Mouse (Mus musculus): ENCODE measurements around the gene Abcb8. TPM values are rescaled to one million over a fixed set of nuclear protein-coding genes. Genes with fewer than 3 reads are reported as not detected.

Gene Abcb8
- polyA plus RNA-seq, 1 experiment from 2014 or later: 52.7 TPM

- 2% methylated on average over 50 of the region's 66 CpGs for WGBS
- H3K9me3 ChIP-seq (ENCODE audit: control insufficient read depth, low read length): no peaks in the 10 kb centered on the region
- ATAC-seq (ENCODE audit: insufficient number of reproducible peaks, insufficient read depth, low FRiP score, low read depth): peak; percentile 64
- H3K27ac ChIP-seq (replicated peaks in 1 of 2; ENCODE audit: control insufficient read depth in 1 of 2, insufficient read depth in 1 of 2, low read depth in 2 of 2, low read length in 2 of 2): peak overlapping the region; percentile 88 to 92
- H3K4me1 ChIP-seq (ENCODE audit: control insufficient read depth in 2 of 2, insufficient read depth in 2 of 2, low read length in 2 of 2): peaks cover 21 to 42% of the 10 kb centered on the region in 2 experiments
- H3K4me2 ChIP-seq (ENCODE audit: low read length): peak overlapping the region; percentile 95
- H3K9ac ChIP-seq (ENCODE audit: low read length): peak overlapping the region; percentile 96
- H3K27me3 ChIP-seq (ENCODE audit: control insufficient read depth, insufficient read depth, low read length): no peaks in the 10 kb centered on the region
- H3K4me3 ChIP-seq (ENCODE audit: control insufficient read depth in 1 of 2, insufficient read depth in 1 of 2, low read depth in 1 of 2, low read length in 2 of 2): peak overlapping the region; percentile 79 to 88
- no peaks in the 10 kb centered on the region for H3K36me3 ChIP-seq (ENCODE audit: control insufficient read depth, insufficient read depth, low read length)
Observed at GRCm38 (mm10) chr5:24451264-24452029, 58.0 kb downstream of the Abcb8 start.

GRCm38 (mm10) chr5:24452030-24452690, 58.7 kb downstream of the Abcb8 start, which contains the start of gene Agap3:
Gene Agap3, plus strand, starts transcription at chr5:24452177.
- peak within 1 kb of the TSS; percentile 79 to 88 for H3K4me3 ChIP-seq (ENCODE audit: control insufficient read depth in 1 of 2, insufficient read depth in 1 of 2, low read depth in 1 of 2, low read length in 2 of 2)
- ATAC-seq (ENCODE audit: insufficient number of reproducible peaks, insufficient read depth, low FRiP score, low read depth): peak; percentile 1; the same call in 1 of the 2 replicates
- no peaks in the 10 kb centered on the region for H3K36me3 ChIP-seq (ENCODE audit: control insufficient read depth, insufficient read depth, low read length)
- no peaks in the 10 kb centered on the region for H3K9me3 ChIP-seq (ENCODE audit: control insufficient read depth, low read length)
- H3K9ac ChIP-seq (ENCODE audit: low read length): peak within 1 kb of the TSS; percentile 96
- peak within 1 kb of the TSS; percentile 88 to 92 for H3K27ac ChIP-seq (replicated peaks in 1 of 2; ENCODE audit: control insufficient read depth in 1 of 2, insufficient read depth in 1 of 2, low read depth in 2 of 2, low read length in 2 of 2)
- no peaks in the 10 kb centered on the region for H3K27me3 ChIP-seq (ENCODE audit: control insufficient read depth, insufficient read depth, low read length)
- under 1% methylated on average over 74 of the region's 85 CpGs for WGBS
- H3K4me1 ChIP-seq (ENCODE audit: control insufficient read depth in 2 of 2, insufficient read depth in 2 of 2, low read length in 2 of 2): peaks cover 21 to 42% of the 10 kb centered on the region in 2 experiments
- H3K4me2 ChIP-seq (ENCODE audit: low read length): peak within 1 kb of the TSS; percentile 95

- peak overlapping the region; percentile 79 to 88 for H3K4me3 ChIP-seq (ENCODE audit: control insufficient read depth in 1 of 2, insufficient read depth in 1 of 2, low read depth in 1 of 2, low read length in 2 of 2)
- H3K9me3 ChIP-seq (ENCODE audit: control insufficient read depth, low read length): no peaks in the 10 kb centered on the region
- peak overlapping the region; percentile 95 for H3K4me2 ChIP-seq (ENCODE audit: low read length)
- ATAC-seq (ENCODE audit: insufficient number of reproducible peaks, insufficient read depth, low FRiP score, low read depth): no peak
- peak overlapping the region; percentile 58 to 92; a peak in 3 of 4 replicates for H3K27ac ChIP-seq (replicated peaks in 1 of 2; ENCODE audit: control insufficient read depth in 1 of 2, insufficient read depth in 1 of 2, low read depth in 2 of 2, low read length in 2 of 2)
- peaks cover 20 to 39% of the 10 kb centered on the region in 2 experiments for H3K4me1 ChIP-seq (ENCODE audit: control insufficient read depth in 2 of 2, insufficient read depth in 2 of 2, low read length in 2 of 2)
- peaks cover 2% of the 10 kb centered on the region; the same call in 1 of the 2 replicates for H3K36me3 ChIP-seq (ENCODE audit: control insufficient read depth, insufficient read depth, low read length)
- H3K9ac ChIP-seq (ENCODE audit: low read length): peak overlapping the region; percentile 96
- no peaks in the 10 kb centered on the region for H3K27me3 ChIP-seq (ENCODE audit: control insufficient read depth, insufficient read depth, low read length)
- WGBS: 1% methylated on average over 29 of the region's 29 CpGs
Observed at GRCm38 (mm10) chr5:24452691-24453233, 59.3 kb downstream of the Abcb8 start.

DNA sequence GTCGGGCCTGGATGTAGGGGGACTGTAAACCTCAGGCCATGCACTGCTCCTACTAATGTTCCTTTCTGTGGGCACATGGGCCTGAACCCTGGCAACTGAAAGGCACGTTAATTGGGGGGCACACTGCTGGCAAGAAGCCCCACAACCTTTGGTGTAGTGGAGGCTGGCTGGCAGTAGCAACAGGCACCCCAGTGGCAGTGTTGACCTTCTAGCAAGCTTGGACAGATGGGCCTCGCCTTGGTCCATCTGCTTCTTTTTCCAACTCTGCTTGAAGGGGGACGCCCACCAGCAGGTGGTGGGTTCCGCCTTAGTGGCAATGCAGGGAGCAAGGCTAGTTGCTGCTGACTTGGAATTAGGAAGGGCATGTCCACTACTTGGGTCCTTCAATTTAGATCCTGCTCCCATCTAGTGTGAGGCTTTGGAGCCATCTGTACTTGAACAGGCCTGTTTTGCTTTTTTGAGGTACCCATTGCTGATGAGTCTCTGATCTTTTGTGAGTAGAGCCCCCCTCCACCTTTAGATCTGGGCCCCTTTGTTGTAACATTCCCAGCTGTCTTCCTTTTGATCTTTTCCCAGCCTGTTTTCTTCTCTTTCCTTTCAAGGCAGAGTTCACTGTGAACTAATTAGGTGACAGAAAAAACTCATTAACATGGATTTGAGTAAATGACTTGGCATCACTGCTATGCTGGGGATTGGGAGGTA, 60.0 kb downstream of the Abcb8 start:
- Histone ChIP-seq H3K36me3 (ENCODE audit: control insufficient read depth, insufficient read depth, low read length) (peaks cover 8% of the 10 kb centered on the region), H3K4me1 (ENCODE audit: control insufficient read depth in 2 of 2, insufficient read depth in 2 of 2, low read length in 2 of 2) (peaks cover 17 to 36% of the 10 kb centered on the region in 2 experiments), H3K9me3 (ENCODE audit: control insufficient read depth, low read length) (no peaks in the 10 kb centered on the region), H3K4me2 (ENCODE audit: low read length) (peak overlapping the region; percentile 95), H3K27ac (replicated peaks in 1 of 2; ENCODE audit: control insufficient read depth in 1 of 2, insufficient read depth in 1 of 2, low read depth in 2 of 2, low read length in 2 of 2) (peak overlapping the region in 1 of 2 experiments; percentile 92; a peak in 1 of 4 replicates), H3K4me3 (ENCODE audit: control insufficient read depth in 1 of 2, insufficient read depth in 1 of 2, low read depth in 1 of 2, low read length in 2 of 2) (peak overlapping the region; percentile 79 to 88), H3K27me3 (ENCODE audit: control insufficient read depth, insufficient read depth, low read length) (no peaks in the 10 kb centered on the region), H3K9ac (ENCODE audit: low read length) (peak overlapping the region; percentile 96)
- WGBS: 27% methylated on average over 5 of the region's 5 CpGs
- no peak for ATAC-seq (ENCODE audit: insufficient number of reproducible peaks, insufficient read depth, low FRiP score, low read depth)

DNA sequence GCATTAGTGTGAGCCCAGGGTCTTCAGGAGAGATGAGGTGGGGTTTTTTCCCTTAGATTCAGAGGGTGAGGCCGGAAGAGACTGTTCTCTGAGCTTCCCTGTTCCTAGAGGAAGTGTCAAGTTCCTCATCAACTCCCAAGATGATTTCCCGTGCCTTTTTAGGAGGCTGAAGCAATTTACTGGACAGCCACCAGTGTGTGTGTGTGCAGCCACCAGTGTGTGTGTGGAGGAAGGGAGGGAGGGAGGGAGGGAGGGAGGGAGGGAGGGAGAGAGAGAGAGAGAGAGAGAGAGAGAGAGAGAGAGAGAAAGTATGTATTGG, 60.5 kb downstream of the Abcb8 start:
- Histone ChIP-seq H3K27ac (replicated peaks in 1 of 2; ENCODE audit: control insufficient read depth in 1 of 2, insufficient read depth in 1 of 2, low read depth in 2 of 2, low read length in 2 of 2) (peak overlapping the region in 1 of 2 experiments; percentile 92; a peak in 1 of 4 replicates), H3K4me2 (ENCODE audit: low read length) (peak overlapping the region; percentile 95), H3K9ac (ENCODE audit: low read length) (peak overlapping the region; percentile 96), H3K9me3 (ENCODE audit: control insufficient read depth, low read length) (no peaks in the 10 kb centered on the region), H3K4me3 (ENCODE audit: control insufficient read depth in 1 of 2, insufficient read depth in 1 of 2, low read depth in 1 of 2, low read length in 2 of 2) (peak overlapping the region in 1 of 2 experiments; percentile 88; a peak in 1 of 4 replicates), H3K4me1 (ENCODE audit: control insufficient read depth in 2 of 2, insufficient read depth in 2 of 2, low read length in 2 of 2) (peaks cover 17 to 36% of the 10 kb centered on the region in 2 experiments), H3K27me3 (ENCODE audit: control insufficient read depth, insufficient read depth, low read length) (no peaks in the 10 kb centered on the region), H3K36me3 (ENCODE audit: control insufficient read depth, insufficient read depth, low read length) (peaks cover 9% of the 10 kb centered on the region)
- ATAC-seq (ENCODE audit: insufficient number of reproducible peaks, insufficient read depth, low FRiP score, low read depth): no peak
- WGBS: 37% methylated on average over 2 of the region's 2 CpGs

DNA sequence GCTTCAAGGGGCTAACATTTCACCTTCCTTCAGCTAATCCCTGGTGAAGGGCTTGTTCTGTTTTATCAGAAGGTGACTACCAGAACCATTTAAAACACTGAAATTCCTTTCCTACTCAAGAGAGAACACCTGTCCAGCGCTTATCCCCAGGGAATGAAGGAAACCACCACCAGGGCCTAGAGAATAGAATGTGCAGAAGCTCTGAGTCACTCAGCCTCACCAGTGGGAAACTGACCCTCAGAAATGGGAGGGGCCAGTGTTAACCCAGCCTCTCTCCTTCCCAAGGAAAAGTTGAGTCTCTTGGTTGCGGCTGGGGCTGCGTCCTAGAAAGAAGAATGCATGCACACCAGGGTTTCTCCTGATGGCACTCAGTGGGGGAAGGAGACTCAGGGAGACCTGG, 61.6 kb downstream of the Abcb8 start:
- no peak for ATAC-seq (ENCODE audit: insufficient number of reproducible peaks, insufficient read depth, low FRiP score, low read depth)
- H3K4me1 ChIP-seq (ENCODE audit: control insufficient read depth in 2 of 2, insufficient read depth in 2 of 2, low read length in 2 of 2): peaks cover 17 to 36% of the 10 kb centered on the region in 2 experiments
- H3K9ac ChIP-seq (ENCODE audit: low read length): peak overlapping the region; percentile 36; the same call in 1 of the 2 replicates
- H3K27me3 ChIP-seq (ENCODE audit: control insufficient read depth, insufficient read depth, low read length): no peaks in the 10 kb centered on the region
- H3K4me3 ChIP-seq (ENCODE audit: control insufficient read depth in 1 of 2, insufficient read depth in 1 of 2, low read depth in 1 of 2, low read length in 2 of 2): no peak overlapping the region
- H3K4me2 ChIP-seq (ENCODE audit: low read length): peak overlapping the region; percentile 95; the same call in 1 of the 2 replicates
- H3K27ac ChIP-seq (replicated peaks in 1 of 2; ENCODE audit: control insufficient read depth in 1 of 2, insufficient read depth in 1 of 2, low read depth in 2 of 2, low read length in 2 of 2): peak overlapping the region; percentile 58 to 72
- peaks cover 13% of the 10 kb centered on the region for H3K36me3 ChIP-seq (ENCODE audit: control insufficient read depth, insufficient read depth, low read length)
- 60% methylated on average over 3 of the region's 3 CpGs for WGBS
- H3K9me3 ChIP-seq (ENCODE audit: control insufficient read depth, low read length): no peaks in the 10 kb centered on the region

DNA sequence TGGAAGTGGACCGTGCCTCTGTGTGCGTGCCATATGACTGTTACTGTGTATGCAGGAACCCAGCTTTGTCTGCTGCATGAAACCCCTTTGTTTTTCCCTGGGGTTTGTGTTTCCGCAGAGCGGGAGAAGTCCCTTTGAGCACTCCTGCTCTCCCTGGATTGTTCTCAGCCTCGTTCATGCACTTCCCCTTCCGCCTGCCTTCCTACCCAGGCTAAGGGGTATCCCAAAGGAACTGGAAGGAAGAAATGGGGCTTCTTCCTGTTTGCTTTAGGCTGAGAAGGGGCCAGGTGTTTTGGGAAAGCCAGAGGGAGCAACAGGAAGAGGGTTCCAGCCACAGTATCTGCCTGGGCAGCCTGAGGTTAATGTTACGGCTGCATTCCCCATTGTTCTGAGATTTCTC, 62.1 kb downstream of the Abcb8 start:
- Histone ChIP-seq H3K9me3 (ENCODE audit: control insufficient read depth, low read length) (no peaks in the 10 kb centered on the region), H3K4me1 (ENCODE audit: control insufficient read depth in 2 of 2, insufficient read depth in 2 of 2, low read length in 2 of 2) (peaks cover 17 to 36% of the 10 kb centered on the region in 2 experiments), H3K9ac (ENCODE audit: low read length) (peak overlapping the region; percentile 36; the same call in 1 of the 2 replicates), H3K4me3 (ENCODE audit: control insufficient read depth in 1 of 2, insufficient read depth in 1 of 2, low read depth in 1 of 2, low read length in 2 of 2) (no peak overlapping the region), H3K4me2 (ENCODE audit: low read length) (0 out of 2 replicates have a peak overlapping the region, but pooled peaks have one; percentile 95), H3K27ac (replicated peaks in 1 of 2; ENCODE audit: control insufficient read depth in 1 of 2, insufficient read depth in 1 of 2, low read depth in 2 of 2, low read length in 2 of 2) (peak overlapping the region; percentile 58 to 72), H3K27me3 (ENCODE audit: control insufficient read depth, insufficient read depth, low read length) (no peaks in the 10 kb centered on the region), H3K36me3 (ENCODE audit: control insufficient read depth, insufficient read depth, low read length) (peaks cover 13% of the 10 kb centered on the region)
- ATAC-seq (ENCODE audit: insufficient number of reproducible peaks, insufficient read depth, low FRiP score, low read depth): no peak
- WGBS: 58% methylated on average over 7 of the region's 7 CpGs

Measured in heart, embryonic 14.5 days (tissue).